Mouse (Mus musculus) stomach, embryonic 14.5 days (tissue): Measurements from ENCODE around the gene Vmn2r17. TPM values are rescaled to one million over a fixed set of nuclear protein-coding genes. Genes with fewer than 3 reads are reported as not detected.

ENCODE experiments used
- ATAC-seq: fragments of 200-750 bp; cut with Nextera tagmentation; 2 replicates; pipeline ENCODE4 v1.8.0; 2017; ENCODE audit warnings: low read depth, moderate TSS enrichment; ENCODE audit not compliant: insufficient number of reproducible peaks, insufficient read depth, low FRiP score
- H3K27ac ChIP-seq: fragments of 300-500 bp; sonication (generic); 2 replicates; pipeline ENCODE4 v1.5.1; 2014; ENCODE audit warnings: mild to moderate bottlenecking, low read length, moderate library complexity, mixed read lengths
- H3K27me3 ChIP-seq: fragments of 300-500 bp; sonication (generic); 2 replicates; pipeline ENCODE4 v1.6.1; 2014; ENCODE audit warnings: low read length, control low read depth, mixed read lengths; ENCODE audit not compliant: control insufficient read depth, insufficient read depth
- H3K36me3 ChIP-seq: fragments of 300-500 bp; sonication (generic); 2 replicates; pipeline ENCODE4 v1.6.1; 2014; ENCODE audit warnings: mild to moderate bottlenecking, control low read depth, low read length, moderate library complexity, mixed read lengths; ENCODE audit not compliant: control insufficient read depth, insufficient read depth
- H3K4me1 ChIP-seq: fragments of 300-500 bp; sonication (generic); 2 replicates; pipeline ENCODE4 v1.6.1; 2014; ENCODE audit warnings: low read length, control low read depth, mixed read lengths; ENCODE audit not compliant: control insufficient read depth, insufficient read depth
- H3K4me2 ChIP-seq: fragments of 300-500 bp; sonication (generic); replicated peaks from 2 replicates; pipeline ENCODE4 v1.6.1; 2014; ENCODE audit warnings: low read depth, low read length, control low read depth
- H3K4me3 ChIP-seq: fragments of 300-500 bp; sonication (generic); 2 replicates; pipeline ENCODE4 v1.5.1; 2014; ENCODE audit warnings: low read depth, low read length, control low read depth
- H3K9ac ChIP-seq: fragments of 300-500 bp; sonication (generic); replicated peaks from 2 replicates; pipeline ENCODE4 v1.6.1; 2014; ENCODE audit warnings: low read depth, mild to moderate bottlenecking, control low read depth, low read length, moderate library complexity, mixed read lengths
- H3K9me3 ChIP-seq: fragments of 300-500 bp; sonication (generic); 2 replicates; pipeline ENCODE4 v1.6.1; 2016; ENCODE audit warnings: low read depth, low read length, control low read depth; ENCODE audit not compliant: control insufficient read depth
- WGBS: fragments of 180-500 bp; shearing (Covaris S2); extraction: QIAGEN DNeasy Blood & Tissue Kit; methylation state at CpG from one replicate; pipeline ENCODE4 v1.1.7; 2014; 5-methylcytosine and 5-hydroxymethylcytosine counted together
- polyA plus RNA-seq: library from polyadenylated mRNA; unstranded; fragments of >200 nt; fragmentation: Nextera tagmentation; extraction: Ambion mirVana; gene quantifications from 2 replicates; pipeline ENCODE4 v1.2.1, GENCODE M21; 2014

The Vmn2r17 gene
- polyA plus RNA-seq = not detected in 2 replicates

DNA sequence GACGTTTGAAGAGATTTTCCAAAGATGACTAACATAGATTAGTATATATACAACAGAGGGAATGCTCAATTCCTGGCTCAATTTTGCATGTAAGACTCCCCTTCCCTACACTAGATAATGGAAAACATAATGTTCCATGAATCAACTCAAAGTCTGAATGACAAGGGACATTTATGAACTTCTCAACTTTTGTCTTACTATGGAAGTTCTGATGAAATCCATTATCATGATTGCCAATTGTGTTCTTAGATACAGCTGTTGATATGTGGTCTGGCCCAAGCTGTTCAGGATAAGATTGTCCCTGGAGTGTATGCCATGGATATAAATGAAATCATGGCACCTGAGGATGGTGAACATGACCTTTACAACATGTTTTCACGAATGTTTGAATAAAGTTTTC is at the start of gene Vmn2r17:
Vmn2r17 (plus strand) TSS at position 301 of the 400 bp plus-strand sequence.
- no peaks in the 10 kb centered on the region for H3K36me3 ChIP-seq
- no peak within 1 kb of the TSS for H3K4me2 ChIP-seq
- H3K27me3 ChIP-seq = no peaks in the 10 kb centered on the region
- H3K9me3 ChIP-seq = no peaks in the 10 kb centered on the region
- no peak for ATAC-seq
- no peaks in the 10 kb centered on the region for H3K4me1 ChIP-seq
- no peak within 1 kb of the TSS for H3K4me3 ChIP-seq
- 44% methylated on average over 2 of the region's 2 CpGs for WGBS
- no peak within 1 kb of the TSS for H3K27ac ChIP-seq
- no peak within 1 kb of the TSS for H3K9ac ChIP-seq

DNA sequence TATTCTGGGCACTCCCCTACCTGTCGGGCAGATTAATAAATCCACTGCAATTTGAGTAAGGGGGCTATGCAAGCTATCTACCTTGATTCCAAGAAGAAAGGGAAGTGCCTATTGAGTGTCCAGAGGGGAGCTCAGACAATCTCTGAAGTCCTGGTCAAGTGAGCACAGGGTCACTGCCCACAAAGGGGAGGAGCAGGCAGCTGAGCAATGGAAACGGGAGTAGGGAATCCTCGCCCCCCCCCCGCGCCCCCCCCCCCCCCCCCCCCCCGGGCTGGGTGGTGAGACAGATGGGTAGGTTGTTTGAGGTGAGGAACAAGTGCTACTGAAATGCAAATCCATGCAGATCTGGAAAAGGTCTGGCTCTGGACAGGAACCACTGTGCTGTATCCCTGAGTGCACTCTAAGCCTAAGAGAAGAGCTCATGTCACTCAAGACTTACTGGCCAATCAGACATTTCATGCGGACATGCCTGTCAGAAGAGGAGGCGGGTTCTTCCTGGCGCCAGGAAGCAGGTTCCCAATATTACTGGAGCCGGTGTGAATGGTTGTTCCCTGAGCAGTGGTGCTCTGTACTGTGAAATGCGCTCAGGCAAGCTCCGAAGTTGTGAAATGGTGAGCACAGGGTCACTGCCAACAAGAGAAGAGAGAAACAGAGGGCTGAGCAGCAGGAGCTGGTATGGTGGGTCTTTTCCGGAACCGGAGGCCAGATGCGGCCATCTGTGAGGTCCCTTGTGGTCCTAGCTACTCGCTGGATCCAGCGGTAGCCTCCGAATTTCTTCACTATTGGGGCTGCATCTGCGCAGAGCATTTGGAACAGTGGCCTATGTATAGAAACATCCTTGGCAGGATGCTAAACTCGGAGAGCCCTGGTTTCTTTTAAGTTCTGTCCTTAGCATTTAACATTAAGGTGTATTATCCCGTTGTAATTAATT is 47.4 kb downstream of the Vmn2r17 start:
- no peaks in the 10 kb centered on the region for H3K36me3 ChIP-seq
- H3K4me2 ChIP-seq = peak overlapping the region; percentile 25
- ATAC-seq = peak; percentile 84
- no peak overlapping the region for H3K27ac ChIP-seq
- no peak overlapping the region for H3K9ac ChIP-seq
- H3K4me1 ChIP-seq = no peaks in the 10 kb centered on the region
- H3K4me3 ChIP-seq = peak overlapping the region; percentile 26
- H3K27me3 ChIP-seq = no peaks in the 10 kb centered on the region
- 28% methylated on average over 19 of the region's 21 CpGs for WGBS
- H3K9me3 ChIP-seq = no peaks in the 10 kb centered on the region; the same call in none of the 2 replicates

DNA sequence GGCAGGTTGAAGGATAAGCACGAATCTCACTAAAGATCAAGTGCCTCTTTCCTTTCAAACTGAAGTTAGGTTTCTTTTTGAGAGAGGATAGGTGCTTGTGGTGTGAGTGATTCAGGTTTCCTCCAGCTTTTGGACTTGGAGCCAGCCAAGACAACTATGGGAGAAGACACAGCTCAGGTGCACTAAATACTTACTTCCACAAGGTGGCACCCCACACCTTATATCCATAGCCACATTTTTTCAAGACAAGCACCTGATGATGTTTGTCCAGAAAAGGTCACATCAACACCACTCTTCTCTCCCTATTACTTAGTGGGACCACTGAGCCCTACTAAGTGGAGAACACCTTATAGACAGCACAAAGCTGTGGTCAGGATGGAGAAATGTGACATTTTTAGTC is 87.2 kb downstream of the Vmn2r17 start:
- no peak overlapping the region for H3K4me3 ChIP-seq
- H3K36me3 ChIP-seq = no peaks in the 10 kb centered on the region
- no peaks in the 10 kb centered on the region for H3K9me3 ChIP-seq
- H3K27me3 ChIP-seq = no peaks in the 10 kb centered on the region
- H3K9ac ChIP-seq = no peak overlapping the region
- H3K27ac ChIP-seq = no peak overlapping the region
- WGBS = 14% methylated on average over 1 of the region's 1 CpGs
- H3K4me2 ChIP-seq = no peak overlapping the region
- no peaks in the 10 kb centered on the region for H3K4me1 ChIP-seq
- no peak for ATAC-seq

Other genes starting within 250 kb of the Vmn2r17 start
- not detected in 2 replicates for gene Vmn2r13, start 227.5 kb upstream of the Vmn2r17 start, polyA plus RNA-seq
- gene Vmn2r14, start 195.0 kb upstream of the Vmn2r17 start, polyA plus RNA-seq = not detected in 2 replicates
- not detected in 2 replicates for gene Vmn2r15, start 122.0 kb upstream of the Vmn2r17 start, polyA plus RNA-seq
- not detected in 2 replicates for gene Vmn2r16, start 89.5 kb upstream of the Vmn2r17 start, polyA plus RNA-seq
- gene Crlf2, start 139.3 kb downstream of the Vmn2r17 start, polyA plus RNA-seq = 8.7 and 9.6 TPM in 2 replicates